Mouse (Mus musculus): Measurements from ENCODE around the gene Tbc1d1. TPM values are rescaled to one million over a fixed set of nuclear protein-coding genes. Genes with fewer than 3 reads are reported as not detected.

Gene Tbc1d1
- total RNA-seq, 1 experiment: 31.1 TPM

DNA sequence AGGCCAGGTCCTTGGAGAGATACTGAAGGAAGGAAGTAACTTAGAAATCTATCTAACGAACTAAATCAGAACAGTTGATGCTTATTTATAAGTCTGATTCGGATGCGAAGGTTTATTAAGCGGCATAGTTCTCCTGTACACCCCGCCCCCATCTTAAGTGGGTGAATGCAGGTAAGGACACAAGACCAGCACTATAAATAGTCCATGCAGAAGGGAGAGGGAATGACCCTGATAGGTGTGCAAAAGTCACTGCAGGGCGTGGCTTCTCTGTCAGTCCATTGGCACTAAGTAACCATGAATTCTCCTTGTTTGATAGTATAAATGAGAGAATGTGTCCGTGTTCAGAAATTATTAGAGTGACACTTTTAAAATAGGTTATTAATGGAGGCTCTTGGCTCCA lies 189.7 kb downstream of the Tbc1d1 start:
- H3K9me3 ChIP-seq (ENCODE audit: control insufficient read depth, insufficient read depth, low read depth, low read length): no peaks in the 10 kb centered on the region
- peaks cover 6% of the 10 kb centered on the region for H3K36me3 ChIP-seq (ENCODE audit: control insufficient read depth, insufficient read depth, low read length, poor library complexity, severe bottlenecking)
- no peak overlapping the region for H3K27ac ChIP-seq (ENCODE audit: insufficient read depth, low read depth, low read length, poor library complexity, severe bottlenecking)

DNA sequence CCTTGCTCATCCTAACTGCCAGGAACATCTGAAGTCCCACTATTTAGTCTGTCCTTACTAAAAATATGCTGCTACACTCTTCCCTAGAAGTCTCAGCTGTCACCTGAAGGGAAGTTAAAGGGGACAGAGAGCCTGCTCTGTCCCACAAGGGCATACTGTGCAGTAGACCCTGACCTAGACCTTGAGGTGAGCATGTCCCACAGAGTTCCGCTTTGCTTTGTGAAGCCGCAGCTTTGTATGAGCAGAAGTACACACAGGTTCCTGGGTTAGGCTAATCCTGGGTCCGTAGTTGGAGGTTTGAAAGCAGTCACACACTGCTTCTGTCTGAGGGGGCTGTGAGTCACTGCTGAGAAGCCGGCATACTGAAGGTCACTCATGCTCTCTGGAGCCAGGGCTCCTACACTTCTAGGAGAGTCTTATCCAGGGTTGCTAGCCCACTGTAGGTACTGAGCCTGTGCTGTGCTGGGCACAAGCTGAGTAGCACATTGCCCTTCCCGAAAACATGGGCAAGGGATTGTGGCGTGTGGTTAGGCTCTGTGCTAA lies 190.3 kb downstream of the Tbc1d1 start:
- in situ Hi-C loops (cut with MboI; ENCODE audit: low sequenced_read_pairs in 2 of 2, unreplicated experiment in 2 of 2): no loop called here
- TF ChIP-seq MAFK (IDR thresholded peaks at IDR 0.05; ENCODE audit: insufficient read depth, low read depth, low read length) (no peak), ZNF384 (IDR thresholded peaks at IDR 0.05; ENCODE audit: low read depth, low read length) (no peak)
- H3K27ac ChIP-seq (ENCODE audit: insufficient read depth, low read depth, low read length, poor library complexity, severe bottlenecking): no peak overlapping the region
- no peak for DNase-seq (ENCODE audit: low read depth, low spot score)
- H3K9me3 ChIP-seq (ENCODE audit: control insufficient read depth, insufficient read depth, low read depth, low read length): no peaks in the 10 kb centered on the region
- H3K4me3 ChIP-seq (ENCODE audit: insufficient read depth in 1 of 2, low read depth in 1 of 2, low read length in 2 of 2, poor library complexity in 1 of 2, severe bottlenecking in 1 of 2): no peak overlapping the region
- peaks cover 0 to 11% of the 10 kb centered on the region in 2 experiments; a peak in 1 of 4 replicates for H3K4me1 ChIP-seq (ENCODE audit: control insufficient read depth in 2 of 2, insufficient read depth in 2 of 2, low read length in 2 of 2, poor library complexity in 1 of 2)
- peaks cover 6% of the 10 kb centered on the region for H3K36me3 ChIP-seq (ENCODE audit: control insufficient read depth, insufficient read depth, low read length, poor library complexity, severe bottlenecking)
- no peak overlapping the region for H3K9ac ChIP-seq (ENCODE audit: insufficient read depth, low read depth, low read length, poor library complexity, severe bottlenecking)

More for the DNA sequence above, 189.7 kb downstream of the Tbc1d1 start:
- no peak overlapping the region for H3K4me3 ChIP-seq (ENCODE audit: insufficient read depth in 1 of 2, low read depth in 1 of 2, low read length in 2 of 2, poor library complexity in 1 of 2, severe bottlenecking in 1 of 2)
- no peak for TF ChIP-seq ZNF384 (IDR thresholded peaks at IDR 0.05; ENCODE audit: low read depth, low read length)
- DNase-seq (ENCODE audit: low read depth, low spot score): no peak
- H3K4me1 ChIP-seq (ENCODE audit: control insufficient read depth in 2 of 2, insufficient read depth in 2 of 2, low read length in 2 of 2, poor library complexity in 1 of 2): peaks cover 0 to 11% of the 10 kb centered on the region in 2 experiments; a peak in 1 of 4 replicates
- H3K9ac ChIP-seq (ENCODE audit: insufficient read depth, low read depth, low read length, poor library complexity, severe bottlenecking): no peak overlapping the region
- in situ Hi-C loops (cut with MboI; ENCODE audit: low sequenced_read_pairs in 2 of 2, unreplicated experiment in 2 of 2): no loop called here

DNA sequence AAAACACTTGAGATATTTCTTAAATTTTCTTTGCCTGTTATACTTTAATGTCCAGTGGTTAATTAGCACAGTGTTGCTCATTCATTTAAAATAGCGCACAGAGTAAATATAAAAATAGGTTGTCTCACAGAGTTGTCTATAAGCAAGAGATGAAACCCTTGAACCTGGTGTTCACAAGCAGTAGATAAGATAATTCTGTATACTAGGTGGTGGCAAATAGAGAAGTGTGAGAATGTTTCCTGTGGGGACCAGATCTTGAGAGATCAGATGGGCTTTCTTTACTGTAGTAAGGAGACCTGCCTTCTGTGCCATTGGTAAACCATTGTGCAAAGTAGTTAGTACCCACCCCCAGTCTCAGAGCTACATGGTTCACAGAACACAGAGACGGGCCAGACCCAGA lies 192.1 kb downstream of the Tbc1d1 start:
- peaks cover 6% of the 10 kb centered on the region for H3K36me3 ChIP-seq (ENCODE audit: control insufficient read depth, insufficient read depth, low read length, poor library complexity, severe bottlenecking)
- TF ChIP-seq HCFC1 (IDR thresholded peaks at IDR 0.05; ENCODE audit: borderline replicate concordance, insufficient read depth, low read length): no peak
- TF ChIP-seq ZNF384 (IDR thresholded peaks at IDR 0.05; ENCODE audit: low read depth, low read length): no peak
- TF ChIP-seq CHD2 (IDR thresholded peaks at IDR 0.05; ENCODE audit: low read depth, low read length): no peak
- no peak for TF ChIP-seq ZC3H11A (IDR thresholded peaks at IDR 0.05; ENCODE audit: borderline replicate concordance, low read depth, low read length)
- no peak for TF ChIP-seq MAFK (IDR thresholded peaks at IDR 0.05; ENCODE audit: insufficient read depth, low read depth, low read length)
- in situ Hi-C loops (cut with MboI; ENCODE audit: low sequenced_read_pairs in 2 of 2, unreplicated experiment in 2 of 2): no loop called here

DNA sequence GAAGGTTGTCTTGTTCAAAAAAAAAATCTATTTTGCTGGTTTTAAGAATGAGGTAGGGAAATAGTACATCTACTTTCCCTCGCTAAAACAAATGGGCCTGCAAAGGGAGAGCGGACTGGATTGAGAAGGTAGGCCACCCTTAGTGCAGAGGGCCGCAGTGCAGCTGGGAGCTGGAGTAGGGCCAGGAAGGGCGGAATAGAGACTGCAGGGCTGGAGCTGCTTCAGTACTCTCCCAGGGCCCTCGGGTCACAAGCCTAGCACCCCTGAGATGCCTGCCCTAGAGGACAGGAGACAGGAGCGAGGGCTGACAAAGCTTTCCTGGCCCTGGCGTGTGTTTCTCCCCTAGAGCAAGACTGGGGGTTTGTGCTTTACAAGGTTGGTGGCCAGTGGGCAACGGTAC lies 192.7 kb downstream of the Tbc1d1 start:
- Histone ChIP-seq H3K27ac (ENCODE audit: insufficient read depth, low read depth, low read length, poor library complexity, severe bottlenecking) (no peak overlapping the region), H3K9ac (ENCODE audit: insufficient read depth, low read depth, low read length, poor library complexity, severe bottlenecking) (no peak overlapping the region), H3K36me3 (ENCODE audit: control insufficient read depth, insufficient read depth, low read length, poor library complexity, severe bottlenecking) (peaks cover 6% of the 10 kb centered on the region)

More for the DNA sequence above, 192.1 kb downstream of the Tbc1d1 start:
- Histone ChIP-seq H3K9ac (ENCODE audit: insufficient read depth, low read depth, low read length, poor library complexity, severe bottlenecking) (no peak overlapping the region), H3K27ac (ENCODE audit: insufficient read depth, low read depth, low read length, poor library complexity, severe bottlenecking) (no peak overlapping the region), H3K4me3 (ENCODE audit: insufficient read depth in 1 of 2, low read depth in 1 of 2, low read length in 2 of 2, poor library complexity in 1 of 2, severe bottlenecking in 1 of 2) (no peak overlapping the region), H3K9me3 (ENCODE audit: control insufficient read depth, insufficient read depth, low read depth, low read length) (no peaks in the 10 kb centered on the region), H3K4me1 (ENCODE audit: control insufficient read depth in 2 of 2, insufficient read depth in 2 of 2, low read length in 2 of 2, poor library complexity in 1 of 2) (peaks cover 0 to 10% of the 10 kb centered on the region in 2 experiments; a peak in 1 of 4 replicates)
- no peak for DNase-seq (ENCODE audit: low read depth, low spot score)

DNA sequence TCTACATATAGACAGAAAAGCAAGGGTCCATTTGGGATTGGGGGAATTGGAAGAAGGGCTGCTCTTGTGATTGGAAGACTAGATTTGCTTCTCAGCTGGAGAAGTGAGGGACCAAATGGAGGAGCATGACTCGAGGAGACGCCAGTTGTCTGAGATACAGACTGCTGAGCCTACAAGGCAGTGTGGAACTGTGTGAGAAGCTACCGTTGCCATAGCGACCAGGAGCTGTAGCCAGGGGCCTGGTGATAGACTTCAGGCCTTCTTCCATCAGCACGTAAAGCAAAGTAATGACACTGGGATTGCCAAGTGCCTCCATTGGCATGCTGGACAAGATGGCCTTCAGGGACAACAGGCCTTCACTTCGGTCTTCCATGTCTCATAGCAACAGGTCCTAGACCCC lies 195.9 kb downstream of the Tbc1d1 start:
- H3K27ac ChIP-seq (ENCODE audit: insufficient read depth, low read depth, low read length, poor library complexity, severe bottlenecking): no peak overlapping the region
- no peak overlapping the region for H3K9ac ChIP-seq (ENCODE audit: insufficient read depth, low read depth, low read length, poor library complexity, severe bottlenecking)
- DNase-seq (ENCODE audit: low read depth, low spot score): no peak
- in situ Hi-C loops (cut with MboI; ENCODE audit: low sequenced_read_pairs in 2 of 2, unreplicated experiment in 2 of 2): no loop called here
- no peaks in the 10 kb centered on the region for H3K9me3 ChIP-seq (ENCODE audit: control insufficient read depth, insufficient read depth, low read depth, low read length)
- TF ChIP-seq HCFC1 (IDR thresholded peaks at IDR 0.05; ENCODE audit: borderline replicate concordance, insufficient read depth, low read length) (no peak), MAFK (IDR thresholded peaks at IDR 0.05; ENCODE audit: insufficient read depth, low read depth, low read length) (no peak), ZC3H11A (IDR thresholded peaks at IDR 0.05; ENCODE audit: borderline replicate concordance, low read depth, low read length) (no peak), ZNF384 (IDR thresholded peaks at IDR 0.05; ENCODE audit: low read depth, low read length) (no peak), CHD2 (IDR thresholded peaks at IDR 0.05; ENCODE audit: low read depth, low read length) (no peak)
- no peaks in the 10 kb centered on the region for H3K36me3 ChIP-seq (ENCODE audit: control insufficient read depth, insufficient read depth, low read length, poor library complexity, severe bottlenecking)
- H3K4me3 ChIP-seq (ENCODE audit: insufficient read depth in 1 of 2, low read depth in 1 of 2, low read length in 2 of 2, poor library complexity in 1 of 2, severe bottlenecking in 1 of 2): no peak overlapping the region
- no peaks in the 10 kb centered on the region for H3K4me1 ChIP-seq (ENCODE audit: control insufficient read depth in 2 of 2, insufficient read depth in 2 of 2, low read length in 2 of 2, poor library complexity in 1 of 2)

More for the DNA sequence above, 192.7 kb downstream of the Tbc1d1 start:
- H3K9me3 ChIP-seq (ENCODE audit: control insufficient read depth, insufficient read depth, low read depth, low read length): no peaks in the 10 kb centered on the region
- in situ Hi-C loops (cut with MboI; ENCODE audit: low sequenced_read_pairs in 2 of 2, unreplicated experiment in 2 of 2): no loop called here
- no peak overlapping the region; a peak in 2 of 4 replicates for H3K4me3 ChIP-seq (ENCODE audit: insufficient read depth in 1 of 2, low read depth in 1 of 2, low read length in 2 of 2, poor library complexity in 1 of 2, severe bottlenecking in 1 of 2)
- no peak for TF ChIP-seq HCFC1 (IDR thresholded peaks at IDR 0.05; ENCODE audit: borderline replicate concordance, insufficient read depth, low read length)
- no peak for TF ChIP-seq MAFK (IDR thresholded peaks at IDR 0.05; ENCODE audit: insufficient read depth, low read depth, low read length)
- no peak for TF ChIP-seq ZC3H11A (IDR thresholded peaks at IDR 0.05; ENCODE audit: borderline replicate concordance, low read depth, low read length)
- TF ChIP-seq CHD2 (IDR thresholded peaks at IDR 0.05; ENCODE audit: low read depth, low read length): no peak
- no peak for TF ChIP-seq ZNF384 (IDR thresholded peaks at IDR 0.05; ENCODE audit: low read depth, low read length)
- H3K4me1 ChIP-seq (ENCODE audit: control insufficient read depth in 2 of 2, insufficient read depth in 2 of 2, low read length in 2 of 2, poor library complexity in 1 of 2): peaks cover 0 to 8% of the 10 kb centered on the region in 2 experiments; a peak in 1 of 4 replicates
- no peak for DNase-seq (ENCODE audit: low read depth, low spot score)

Data from ES-E14 (cell line).